Mouse (Mus musculus): ENCODE measurements at regions not wholly inside any gene's neighbourhood (a gene's known extent, or its start where the extent isn't known, plus 50 kb on each side); places are given as distances from the start of the nearest gene placed in this dataset.

DNA sequence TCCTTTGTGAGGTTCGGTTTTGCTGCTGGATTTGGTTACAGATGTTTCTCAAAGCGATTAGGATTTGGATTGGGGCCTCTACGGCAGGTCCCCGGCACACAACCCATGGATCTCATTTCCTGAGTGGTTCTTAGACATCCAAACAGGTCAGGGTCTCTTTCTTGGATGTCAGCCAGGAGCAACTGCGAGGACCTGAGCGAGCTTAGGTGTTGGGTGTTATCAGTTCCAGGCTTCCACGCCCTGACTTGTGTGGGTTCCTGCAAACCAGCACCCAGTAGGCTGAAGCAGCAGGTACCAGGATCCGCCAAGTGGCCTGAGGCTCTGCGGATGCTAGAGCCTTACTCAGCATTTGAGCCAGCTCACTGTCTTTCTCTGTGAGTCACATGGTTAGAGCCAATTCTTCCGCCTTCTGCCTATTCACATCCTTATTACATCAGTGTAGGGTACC, 146.5 kb upstream of the Ccdc54 start:
- no peak for TF ChIP-seq MAX (IDR thresholded peaks at IDR 0.05)
- no peak for TF ChIP-seq CTCF (IDR thresholded peaks at IDR 0.05; ENCODE audit: control insufficient read depth, insufficient read depth, insufficient read length)
- TF ChIP-seq MYOG (IDR thresholded peaks at IDR 0.05; ENCODE audit: control insufficient read depth, extremely low read depth, insufficient read length), result no peak
- TF ChIP-seq MYOD1 (IDR thresholded peaks at IDR 0.05; ENCODE audit: control insufficient read depth, insufficient read length, low read depth), result no peak
- TF ChIP-seq FOSL1 (IDR thresholded peaks at IDR 0.05; ENCODE audit: insufficient read depth, low read length, poor library complexity, severe bottlenecking), result no peak

Data from C2C12 (cell line).